Mouse (Mus musculus): ENCODE data around the gene Gale.

- TF ChIP-seq EP300 (IDR thresholded peaks at IDR 0.05; ENCODE audit: low read depth) (no peak), CTCF (IDR thresholded peaks at IDR 0.05; ENCODE audit: low read depth) (no peak)
These were observed 38.2 kb upstream of the Gale start for GRCm38 (mm10) chr4:135925341-135925740.
